Mouse (Mus musculus) heart, adult 2 months (tissue): ENCODE data around the gene Knl1. TPM values are rescaled to one million over a fixed set of nuclear protein-coding genes. Genes with fewer than 3 reads are reported as not detected.

Experiments
- DNase-seq, 2 experiments: peaks; one replicate each; pipeline ENCODE4 v3.0.0; 2021
- H3K27ac ChIP-seq: fragments of 200-600 bp; 2 replicates; pipeline ENCODE4 v1.8.1; 2022
- H3K27me3 ChIP-seq: fragments of 200-500 bp; 2 replicates; pipeline ENCODE4 v1.6.1; 2012; ENCODE audit warnings: mild to moderate bottlenecking, low read length, inconsistent platforms, mixed read lengths; ENCODE audit not compliant: control insufficient read depth, insufficient read depth
- H3K36me3 ChIP-seq: fragments of 200-500 bp; 2 replicates; pipeline ENCODE4 v1.6.1; 2012; ENCODE audit warnings: low read length, inconsistent platforms; ENCODE audit not compliant: control insufficient read depth, insufficient read depth
- H3K4me1 ChIP-seq: fragments of 200-500 bp; 2 replicates; pipeline ENCODE4 v1.6.1; 2011; ENCODE audit warnings: low read length; ENCODE audit not compliant: control insufficient read depth, insufficient read depth
- H3K4me3 ChIP-seq: fragments of 200-600 bp; 2 replicates; pipeline ENCODE4 v1.8.1; 2022
- H3K79me2 ChIP-seq: fragments of 200-500 bp; replicated peaks from 2 replicates; pipeline ENCODE4 v1.6.1; 2012; ENCODE audit warnings: mild to moderate bottlenecking, inconsistent platforms, low read length, moderate library complexity, mixed read lengths; ENCODE audit not compliant: control insufficient read depth, insufficient read depth
- H3K9ac ChIP-seq: fragments of 200-500 bp; 2 replicates; pipeline ENCODE4 v1.6.1; 2012; ENCODE audit warnings: low read depth, mild to moderate bottlenecking, control low read depth, inconsistent platforms, low read length, mixed read lengths
- CTCF ChIP-seq: fragments of 200-600 bp; IDR thresholded peaks from 2 replicates; pipeline ENCODE4 v1.8.1; 2022; ENCODE audit warnings: antibody characterized with exemption, mild to moderate bottlenecking, moderate library complexity
- EP300 ChIP-seq: fragments of 200-500 bp; IDR thresholded peaks from 2 replicates; pipeline ENCODE4 v1.6.1; 2011; ENCODE audit warnings: low read depth, low read length, control low read depth; ENCODE audit not compliant: insufficient read depth
- POLR2A ChIP-seq: fragments of 200-500 bp; IDR thresholded peaks from 2 replicates; pipeline ENCODE4 v1.6.1; 2011; ENCODE audit warnings: mild to moderate bottlenecking, low read depth, low read length, control low read depth; ENCODE audit not compliant: insufficient read depth
- WGBS: fragments of 180-500 bp; shearing (Covaris S2); methylation state at CpG from one replicate; pipeline ENCODE4 v1.1.7; 2018; 5-methylcytosine and 5-hydroxymethylcytosine counted together
- intact Hi-C: fragments of 180-260 bp; cut with DNase I; formaldehyde crosslinking; loops from one replicate; pipeline ENCODE4 v1.15.1; 2025
- polyA plus RNA-seq: library from polyadenylated mRNA; depleted of rRNA; stranded (reverse); fragments of >200 nt; gene quantifications from 2 replicates; pipeline ENCODE4 v1.2.3, GENCODE M21; 2012
- total RNA-seq, 2 experiments: library from RNA; stranded (reverse); gene quantifications; 2 replicates each; pipeline ENCODE4 v1.2.3; 2021

Knl1 gene
- total and polyA plus RNA-seq, 3 experiments = 0.02 to 0.48 (median 0.39) TPM

DNA sequence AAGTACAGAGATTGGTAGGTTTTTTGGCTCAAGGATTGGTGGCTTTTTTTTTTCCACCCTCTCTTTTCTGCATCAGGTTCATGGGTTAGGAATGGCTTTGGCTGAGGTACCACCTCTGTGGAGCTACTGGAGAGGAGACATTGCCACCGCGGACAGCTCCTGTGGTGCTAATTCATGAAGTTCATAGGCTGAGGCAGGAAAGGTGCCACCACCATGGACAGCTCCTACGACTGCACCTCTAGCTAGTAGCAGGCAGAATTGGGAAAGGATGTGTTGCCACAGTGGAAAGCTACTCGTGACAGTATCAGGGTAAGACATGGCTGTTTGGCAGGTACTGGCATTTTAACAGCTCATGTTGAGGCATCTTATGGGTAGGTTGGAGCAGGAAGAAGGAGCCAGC is 61.6 kb downstream of the Knl1 start:
- Histone ChIP-seq H3K4me3 (no peak overlapping the region), H3K9ac (no peak overlapping the region), H3K36me3 (no peaks in the 10 kb centered on the region), H3K27me3 (no peaks in the 10 kb centered on the region), H3K79me2 (no peaks in the 10 kb centered on the region), H3K27ac (no peak overlapping the region), H3K4me1 (peaks cover 1% of the 10 kb centered on the region; the same call in 1 of the 2 replicates)
- TF ChIP-seq POLR2A = no peak
- TF ChIP-seq EP300 = no peak
- TF ChIP-seq CTCF = no peak
- intact Hi-C loops = no loop called here
- peak; percentile 28 to 36 for DNase-seq
- WGBS = 44% methylated on average over 4 of the region's 4 CpGs

GRCm38 (mm10) chr2:119111060-119111459 is 64.1 kb downstream of the Knl1 start:
- 88% methylated on average over 3 of the region's 3 CpGs for WGBS
- TF ChIP-seq EP300 (no peak), CTCF (no peak), POLR2A (no peak)
- Histone ChIP-seq H3K36me3 (no peaks in the 10 kb centered on the region), H3K9ac (no peak overlapping the region), H3K27ac (no peak overlapping the region), H3K79me2 (no peaks in the 10 kb centered on the region), H3K27me3 (no peaks in the 10 kb centered on the region), H3K4me1 (peaks cover 1% of the 10 kb centered on the region; the same call in 1 of the 2 replicates), H3K4me3 (no peak overlapping the region)
- DNase-seq = no peak
- intact Hi-C loops = loop anchor here (5.0 kb wide), 3 partner anchors 41 to 79 kb away; partner anchors contain the start of gene Rpusd2

- under 1% methylated on average over 51 of the region's 51 CpGs for WGBS
- H3K4me1 ChIP-seq = peaks cover 1% of the 10 kb centered on the region; the same call in 1 of the 2 replicates
- intact Hi-C loops = loop anchor here (1.0 to 5.0 kb wide), 5 partner anchors 40 to 176 kb away; partner anchors contain the start of genes Rpusd2 and Vps18
Observed at GRCm38 (mm10) chr2:119112438-119113112, 65.7 kb downstream of the Knl1 start, which contains the start of gene Rad51. Gene Rad51 (plus strand): TSS chr2:119112793.

DNA sequence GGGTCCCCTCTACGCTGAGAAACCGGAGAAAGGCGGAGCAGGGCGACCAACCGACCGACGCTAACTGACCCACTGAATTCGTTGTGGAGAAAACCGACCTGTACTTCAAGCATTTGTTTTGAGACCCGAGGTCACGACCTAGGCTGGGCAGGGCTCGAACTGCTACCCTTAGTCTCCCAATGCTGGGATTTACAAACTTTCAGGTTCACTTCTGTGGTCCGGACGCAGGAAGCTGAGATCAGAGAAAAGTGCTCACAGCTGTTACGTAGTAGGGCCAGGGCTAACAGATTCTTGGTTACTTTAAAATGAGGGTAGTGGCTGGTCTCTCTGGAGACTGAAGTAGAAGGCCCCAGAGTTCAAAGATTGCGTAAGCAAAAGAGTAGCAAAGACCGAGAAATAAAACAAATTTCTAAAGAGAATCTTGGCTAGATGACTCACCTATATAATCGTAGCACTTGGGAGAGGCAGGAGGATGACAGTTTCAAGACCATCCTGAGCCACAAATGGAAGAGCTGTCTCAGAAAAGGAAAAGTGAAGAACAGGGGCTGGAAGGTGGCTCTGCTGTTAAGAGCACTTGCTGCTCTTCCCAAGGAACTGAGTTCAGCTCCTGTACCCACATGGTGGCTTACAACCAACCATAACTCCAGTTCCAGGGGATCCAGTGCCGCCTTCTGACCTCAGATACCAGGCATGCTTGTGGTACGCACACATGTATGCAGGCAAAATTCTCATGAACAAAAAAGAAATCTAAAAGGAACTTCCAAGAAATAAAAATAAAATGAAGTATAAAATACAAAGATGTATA is 66.4 kb downstream of the Knl1 start:
- no peaks in the 10 kb centered on the region for H3K36me3 ChIP-seq
- no peaks in the 10 kb centered on the region for H3K79me2 ChIP-seq
- H3K27me3 ChIP-seq = no peaks in the 10 kb centered on the region
- no peak for DNase-seq
- WGBS = 8% methylated on average over 20 of the region's 20 CpGs
- peak overlapping the region; percentile 57 for H3K4me3 ChIP-seq
- H3K4me1 ChIP-seq = peaks cover 1% of the 10 kb centered on the region; the same call in 1 of the 2 replicates
- H3K27ac ChIP-seq = no peak overlapping the region
- peak overlapping the region; percentile 21; the same call in 1 of the 2 replicates for H3K9ac ChIP-seq
- TF ChIP-seq CTCF (no peak), EP300 (no peak), POLR2A (no peak)
- intact Hi-C loops = loop anchor here (2.0 to 5.0 kb wide), 4 partner anchors 39 to 175 kb away; partner anchors contain the start of genes Rpusd2 and Vps18

More at GRCm38 (mm10) chr2:119112438-119113112, 65.7 kb downstream of the Knl1 start, which contains the start of gene Rad51:
- Histone ChIP-seq H3K27me3 (no peaks in the 10 kb centered on the region), H3K4me3 (peak within 1 kb of the TSS; percentile 57), H3K9ac (peak within 1 kb of the TSS; percentile 54), H3K79me2 (no peaks in the 10 kb centered on the region), H3K27ac (peak within 1 kb of the TSS; percentile 87), H3K36me3 (no peaks in the 10 kb centered on the region)
- TF ChIP-seq CTCF (no peak), EP300 (peak; percentile 43; the same call in 1 of the 2 replicates), POLR2A (peak; percentile 89)
- DNase-seq = peak; percentile 89 to 91

DNA sequence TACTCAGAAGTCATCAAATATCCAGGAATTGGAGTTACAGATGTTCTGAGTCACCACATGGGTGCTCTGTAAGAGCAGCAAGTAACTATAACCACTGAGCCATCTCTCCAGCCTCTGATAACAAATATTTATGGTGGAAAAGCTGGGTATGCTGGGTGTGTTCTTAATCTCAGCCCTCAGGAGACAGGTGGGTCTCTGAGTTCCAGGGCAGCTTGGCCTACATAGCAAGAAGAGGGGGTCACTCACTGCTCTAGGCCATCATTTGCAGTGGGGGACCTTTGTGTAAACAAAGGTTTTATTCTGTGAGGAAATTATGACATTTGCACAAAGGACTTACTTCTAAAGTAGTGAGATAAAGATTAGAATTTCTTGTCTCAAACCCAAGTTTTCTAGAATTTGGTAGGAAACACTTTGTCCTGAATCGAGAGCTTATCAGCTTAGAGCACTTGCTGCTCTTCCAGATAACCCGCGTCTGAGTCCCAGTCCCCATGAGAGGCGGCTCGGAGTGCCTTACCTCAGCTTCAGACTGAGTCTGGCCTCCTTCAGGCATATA is 89.5 kb downstream of the Knl1 start:
- H3K4me3 ChIP-seq = no peak overlapping the region
- 37% methylated on average over 5 of the region's 5 CpGs for WGBS
- intact Hi-C loops = no loop called here
- no peak overlapping the region for H3K27ac ChIP-seq
- no peak overlapping the region for H3K9ac ChIP-seq
- no peak for DNase-seq
- no peaks in the 10 kb centered on the region for H3K27me3 ChIP-seq
- no peaks in the 10 kb centered on the region for H3K36me3 ChIP-seq
- H3K79me2 ChIP-seq = no peaks in the 10 kb centered on the region
- no peaks in the 10 kb centered on the region for H3K4me1 ChIP-seq
- no peak for TF ChIP-seq EP300
- no peak for TF ChIP-seq POLR2A
- TF ChIP-seq CTCF = no peak
